Mouse (Mus musculus): ENCODE measurements around the gene Klhl26.
A peak's percentile ranks its signal among the peaks of the same experiment; 100 is the strongest.

Gene Klhl26

GRCm38 (mm10) chr8:70447639-70448420, 28.9 kb downstream of the Klhl26 start:
- no peak for DNase-seq (ENCODE audit: low spot score in 2 of 2)

- no peak for DNase-seq (ENCODE audit: low spot score in 2 of 2)
These were observed 30.8 kb downstream of the Klhl26 start for GRCm38 (mm10) chr8:70445988-70446387.

- no peak for DNase-seq (ENCODE audit: low spot score in 2 of 2)
These were observed 33.4 kb downstream of the Klhl26 start for GRCm38 (mm10) chr8:70443326-70443725.

- no peak for DNase-seq (ENCODE audit: low spot score in 2 of 2)
These were observed 35.2 kb downstream of the Klhl26 start for GRCm38 (mm10) chr8:70441565-70441964.

GRCm38 (mm10) chr8:70440246-70440645, 36.5 kb downstream of the Klhl26 start:
- no peak for DNase-seq (ENCODE audit: low spot score in 2 of 2)

GRCm38 (mm10) chr8:70439848-70440179, 37.0 kb downstream of the Klhl26 start:
- DNase-seq (ENCODE audit: low spot score in 2 of 2) = no peak

GRCm38 (mm10) chr8:70439055-70439847, 37.5 kb downstream of the Klhl26 start, which contains the start of gene Crtc1:
Crtc1 (minus strand) TSS chr8:70439579.
- DNase-seq (ENCODE audit: low spot score in 2 of 2) = peak; percentile 95 to 96

- DNase-seq (ENCODE audit: low spot score in 2 of 2) = no peak
These were observed 38.3 kb downstream of the Klhl26 start for GRCm38 (mm10) chr8:70438423-70438822.

- DNase-seq (ENCODE audit: low spot score in 2 of 2) = no peak
These were observed 41.6 kb downstream of the Klhl26 start for GRCm38 (mm10) chr8:70435156-70435555.

- no peak for DNase-seq (ENCODE audit: low spot score in 2 of 2)
These were observed 43.7 kb downstream of the Klhl26 start for GRCm38 (mm10) chr8:70432991-70433536.

GRCm38 (mm10) chr8:70431213-70431612, 45.6 kb downstream of the Klhl26 start:
- DNase-seq (ENCODE audit: low spot score in 2 of 2) = no peak

- DNase-seq (ENCODE audit: low spot score in 2 of 2) = no peak
These were observed 50.4 kb downstream of the Klhl26 start for GRCm38 (mm10) chr8:70426300-70426907.

GRCm38 (mm10) chr8:70422722-70423121, 54.0 kb downstream of the Klhl26 start:
- DNase-seq (ENCODE audit: low spot score in 2 of 2) = no peak

- DNase-seq (ENCODE audit: low spot score in 2 of 2) = no peak
These were observed 55.2 kb downstream of the Klhl26 start for GRCm38 (mm10) chr8:70421349-70422104.

GRCm38 (mm10) chr8:70419879-70420643, 56.7 kb downstream of the Klhl26 start:
- no peak for DNase-seq (ENCODE audit: low spot score in 2 of 2)

GRCm38 (mm10) chr8:70418954-70419353, 57.8 kb downstream of the Klhl26 start:
- DNase-seq (ENCODE audit: low spot score in 2 of 2) = no peak

GRCm38 (mm10) chr8:70417914-70418313, 58.9 kb downstream of the Klhl26 start:
- no peak for DNase-seq (ENCODE audit: low spot score in 2 of 2)

- DNase-seq (ENCODE audit: low spot score in 2 of 2) = no peak
These were observed 59.8 kb downstream of the Klhl26 start for GRCm38 (mm10) chr8:70416941-70417340.

GRCm38 (mm10) chr8:70415540-70416451, 61.0 kb downstream of the Klhl26 start:
- DNase-seq (ENCODE audit: low spot score in 2 of 2) = no peak
